Mouse (Mus musculus) central nervous system, embryonic 18 days (tissue): ENCODE data around the gene Gm10309. TPM values are rescaled to one million over a fixed set of nuclear protein-coding genes. Genes with fewer than 3 reads are reported as not detected.

Experiments used
- polyA plus RNA-seq: library from polyadenylated mRNA; depleted of rRNA; stranded (reverse); fragments of >200 nt; gene quantifications from 2 replicates; pipeline ENCODE4 v1.2.3, GENCODE M21; 2012; rRNA removed

Gm10309 gene
- 0.05 TPM in 1 of 2 replicates, not detected in the other for polyA plus RNA-seq

DNA sequence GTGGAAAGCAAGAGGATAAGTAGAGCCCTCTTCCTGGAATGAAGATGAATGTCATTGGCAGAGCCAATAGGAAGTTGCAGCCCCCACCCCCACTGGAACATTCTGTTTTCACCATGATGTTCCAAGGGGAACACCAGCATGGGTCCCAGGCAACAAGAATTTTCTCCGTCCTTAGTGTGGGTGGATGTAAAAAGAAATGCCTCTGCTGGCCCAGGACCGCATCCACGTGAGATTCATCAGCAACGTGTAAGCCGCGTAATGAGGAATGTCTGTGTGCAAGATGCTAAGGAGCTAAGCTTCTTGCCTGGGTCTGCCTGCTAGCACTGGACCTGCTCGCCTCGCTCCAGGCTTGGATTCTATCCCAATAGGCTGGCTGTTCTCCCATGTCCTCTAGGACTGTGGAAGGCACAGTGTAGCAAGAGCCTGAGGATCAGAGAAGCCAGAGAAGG is at the start of gene Gm10309:
TSS of gene Gm10309 (minus strand) at position 50 of the 449 bp plus-strand sequence.

Other genes starting within 250 kb of the Gm10309 start
- gene Epas1, start 248.5 kb upstream of the Gm10309 start, polyA plus RNA-seq: 9.3 and 11.1 TPM in 2 replicates